Mouse (Mus musculus) liver, embryonic 13.5 days (tissue): Measurements from ENCODE around the gene Dcaf6. TPM values are rescaled to one million over a fixed set of nuclear protein-coding genes. Genes with fewer than 3 reads are reported as not detected.
A peak's percentile ranks its signal among the peaks of the same experiment; 100 is the strongest.

Source experiments
- ATAC-seq: fragments of 200-750 bp; cut with Nextera tagmentation; 2 replicates; pipeline ENCODE4 v1.8.0; 2017; ENCODE audit warnings: low read depth, mild to moderate bottlenecking, moderate number of reproducible peaks, moderate library complexity
- DNase-seq: peaks from one replicate; pipeline ENCODE4 v3.0.0; 2022
- H3K27ac ChIP-seq: fragments of 300-500 bp; sonication (generic); 2 replicates; pipeline ENCODE4 v1.5.1; 2015; ENCODE audit warnings: moderate library complexity, mild to moderate bottlenecking, inconsistent platforms
- H3K27me3 ChIP-seq: fragments of 300-500 bp; sonication (generic); 2 replicates; pipeline ENCODE4 v1.6.1; 2015; ENCODE audit warnings: mild to moderate bottlenecking, inconsistent platforms
- H3K36me3 ChIP-seq: fragments of 300-500 bp; sonication (generic); 2 replicates; pipeline ENCODE4 v1.6.1; 2015; ENCODE audit warnings: mild to moderate bottlenecking, inconsistent platforms
- H3K4me1 ChIP-seq: fragments of 300-500 bp; sonication (generic); replicated peaks from 2 replicates; pipeline ENCODE4 v1.6.1; 2015; ENCODE audit warnings: inconsistent platforms
- H3K4me2 ChIP-seq: fragments of 300-500 bp; sonication (generic); 2 replicates; pipeline ENCODE4 v1.6.1; 2015; ENCODE audit warnings: inconsistent platforms, mild to moderate bottlenecking, moderate library complexity
- H3K4me3 ChIP-seq: fragments of 300-500 bp; sonication (generic); replicated peaks from 2 replicates; pipeline ENCODE4 v1.5.1; 2015; ENCODE audit warnings: mild to moderate bottlenecking, inconsistent platforms
- H3K9ac ChIP-seq: fragments of 300-500 bp; sonication (generic); 2 replicates; pipeline ENCODE4 v1.6.1; 2015; ENCODE audit warnings: mild to moderate bottlenecking, inconsistent platforms
- H3K9me3 ChIP-seq: fragments of 300-500 bp; sonication (generic); replicated peaks from 2 replicates; pipeline ENCODE4 v1.6.1; 2016; ENCODE audit warnings: inconsistent platforms
- WGBS: fragments of 180-500 bp; shearing (Covaris S2); methylation state at CpG from one replicate; pipeline ENCODE4 v1.1.7; 2015; ENCODE audit not compliant: insufficient replicate concordance; 5-methylcytosine and 5-hydroxymethylcytosine counted together
- polyA plus RNA-seq: library from polyadenylated mRNA; unstranded; fragments of >200 nt; fragmentation: Nextera tagmentation; extraction: Ambion mirVana; gene quantifications from 2 replicates; pipeline ENCODE4 v1.2.1, GENCODE M21; 2015

Dcaf6 gene
- polyA plus RNA-seq, 1 experiment from 2014 or later: 13.2 TPM

GRCm38 (mm10) chr1:165421357-165421915 lies 38.8 kb downstream of the Dcaf6 start:
- Histone ChIP-seq H3K27me3 (no peaks in the 10 kb centered on the region), H3K9ac (no peak overlapping the region), H3K27ac (peak overlapping the region; percentile 55), H3K36me3 (peaks cover 17% of the 10 kb centered on the region; the same call in 1 of the 2 replicates), H3K9me3 (no peaks in the 10 kb centered on the region), H3K4me2 (no peak overlapping the region), H3K4me3 (no peak overlapping the region), H3K4me1 (peaks cover 5% of the 10 kb centered on the region)
- no peak for DNase-seq
- ATAC-seq: no peak
- 77% methylated on average over 7 of the region's 7 CpGs for WGBS

- WGBS: 54% methylated on average over 2 of the region's 2 CpGs
- no peaks in the 10 kb centered on the region for H3K9me3 ChIP-seq
- DNase-seq (peak; percentile 23), ATAC-seq (peak; percentile 82)
- H3K4me1 ChIP-seq: peaks cover 33% of the 10 kb centered on the region
- H3K27me3 ChIP-seq: no peaks in the 10 kb centered on the region
- H3K4me2 ChIP-seq: peak overlapping the region; percentile 56
- H3K36me3 ChIP-seq: peaks cover 5% of the 10 kb centered on the region; the same call in 1 of the 2 replicates
- peak overlapping the region; percentile 9; the same call in 1 of the 2 replicates for H3K4me3 ChIP-seq
- peak overlapping the region; percentile 99 for H3K27ac ChIP-seq
- H3K9ac ChIP-seq: peak overlapping the region; percentile 57
These were observed 63.9 kb downstream of the Dcaf6 start for GRCm38 (mm10) chr1:165396401-165396805.

- no peaks in the 10 kb centered on the region for H3K27me3 ChIP-seq
- H3K27ac ChIP-seq: peak overlapping the region; percentile 99
- H3K4me3 ChIP-seq: no peak overlapping the region
- DNase-seq (peak; percentile 61), ATAC-seq (peak; percentile 94)
- peak overlapping the region; percentile 56 for H3K4me2 ChIP-seq
- peaks cover 5% of the 10 kb centered on the region; the same call in 1 of the 2 replicates for H3K36me3 ChIP-seq
- no peaks in the 10 kb centered on the region for H3K9me3 ChIP-seq
- no peak overlapping the region for H3K9ac ChIP-seq
- 21% methylated on average over 4 of the region's 4 CpGs for WGBS
- peaks cover 33% of the 10 kb centered on the region for H3K4me1 ChIP-seq
These were observed 64.3 kb downstream of the Dcaf6 start for GRCm38 (mm10) chr1:165395940-165396339.

- Histone ChIP-seq H3K9me3 (no peaks in the 10 kb centered on the region), H3K36me3 (peaks cover 5% of the 10 kb centered on the region; the same call in 1 of the 2 replicates), H3K27me3 (no peaks in the 10 kb centered on the region), H3K4me2 (peak overlapping the region; percentile 15; the same call in 1 of the 2 replicates), H3K4me1 (peaks cover 33% of the 10 kb centered on the region), H3K9ac (peak overlapping the region; percentile 49; the same call in 1 of the 2 replicates), H3K4me3 (no peak overlapping the region), H3K27ac (peak overlapping the region; percentile 92)
- ATAC-seq (peak; percentile 9; the same call in 1 of the 2 replicates), DNase-seq (no peak)
- 13% methylated on average over 3 of the region's 3 CpGs for WGBS
These were observed 65.4 kb downstream of the Dcaf6 start for GRCm38 (mm10) chr1:165394836-165395235.

- no peaks in the 10 kb centered on the region for H3K9me3 ChIP-seq
- 50% methylated on average over 1 of the region's 1 CpGs for WGBS
- no peak for ATAC-seq
- DNase-seq: no peak
- H3K9ac ChIP-seq: no peak overlapping the region
- no peak overlapping the region for H3K4me3 ChIP-seq
- H3K27me3 ChIP-seq: no peaks in the 10 kb centered on the region
- no peak overlapping the region for H3K4me2 ChIP-seq
- H3K4me1 ChIP-seq: peaks cover 33% of the 10 kb centered on the region
- peaks cover 13% of the 10 kb centered on the region for H3K36me3 ChIP-seq
- peak overlapping the region; percentile 39; the same call in 1 of the 2 replicates for H3K27ac ChIP-seq
These were observed 67.2 kb downstream of the Dcaf6 start for GRCm38 (mm10) chr1:165393033-165393432.

GRCm38 (mm10) chr1:165388716-165389115 lies 71.6 kb downstream of the Dcaf6 start:
- ATAC-seq (peak; percentile 68; the same call in 1 of the 2 replicates), DNase-seq (no peak)
- H3K9ac ChIP-seq: no peak overlapping the region
- no peak overlapping the region for H3K4me2 ChIP-seq
- H3K36me3 ChIP-seq: peaks cover 27% of the 10 kb centered on the region
- H3K4me1 ChIP-seq: peaks cover 8% of the 10 kb centered on the region; the same call in 1 of the 2 replicates
- 78% methylated on average over 5 of the region's 5 CpGs for WGBS
- no peaks in the 10 kb centered on the region for H3K27me3 ChIP-seq
- H3K27ac ChIP-seq: no peak overlapping the region
- no peaks in the 10 kb centered on the region for H3K9me3 ChIP-seq
- H3K4me3 ChIP-seq: no peak overlapping the region

GRCm38 (mm10) chr1:165386525-165386923 lies 73.8 kb downstream of the Dcaf6 start:
- Histone ChIP-seq H3K27ac (no peak overlapping the region), H3K27me3 (no peaks in the 10 kb centered on the region), H3K4me3 (no peak overlapping the region), H3K4me1 (no peaks in the 10 kb centered on the region), H3K9ac (no peak overlapping the region), H3K9me3 (no peaks in the 10 kb centered on the region), H3K4me2 (no peak overlapping the region), H3K36me3 (peaks cover 27% of the 10 kb centered on the region)
- DNase-seq (no peak), ATAC-seq (no peak)
- 81% methylated on average over 9 of the region's 9 CpGs for WGBS

- DNase-seq: no peak
- Histone ChIP-seq H3K4me2 (no peak overlapping the region), H3K9me3 (no peaks in the 10 kb centered on the region), H3K27ac (no peak overlapping the region), H3K36me3 (peaks cover 27% of the 10 kb centered on the region), H3K4me3 (no peak overlapping the region), H3K27me3 (no peaks in the 10 kb centered on the region), H3K4me1 (no peaks in the 10 kb centered on the region), H3K9ac (no peak overlapping the region)
- WGBS: 80% methylated on average over 14 of the region's 14 CpGs
- no peak for ATAC-seq
These were observed 74.3 kb downstream of the Dcaf6 start for GRCm38 (mm10) chr1:165385810-165386524.

GRCm38 (mm10) chr1:165373839-165374238 lies 86.4 kb downstream of the Dcaf6 start:
- H3K36me3 ChIP-seq: 0 out of 2 replicates have a peak, but pooled peaks cover 3% of the 10 kb centered on the region
- no peak overlapping the region for H3K4me2 ChIP-seq
- 79% methylated on average over 9 of the region's 9 CpGs for WGBS
- H3K9me3 ChIP-seq: no peaks in the 10 kb centered on the region
- H3K27me3 ChIP-seq: no peaks in the 10 kb centered on the region
- H3K27ac ChIP-seq: no peak overlapping the region
- ATAC-seq: no peak
- H3K4me1 ChIP-seq: peaks cover 13% of the 10 kb centered on the region
- no peak for DNase-seq
- no peak overlapping the region for H3K9ac ChIP-seq
- H3K4me3 ChIP-seq: no peak overlapping the region

- DNase-seq: no peak
- Histone ChIP-seq H3K4me1 (peaks cover 3% of the 10 kb centered on the region; the same call in 1 of the 2 replicates), H3K9me3 (no peaks in the 10 kb centered on the region), H3K4me2 (no peak overlapping the region), H3K27me3 (no peaks in the 10 kb centered on the region), H3K9ac (no peak overlapping the region), H3K27ac (no peak overlapping the region), H3K36me3 (0 out of 2 replicates have a peak, but pooled peaks cover 7% of the 10 kb centered on the region), H3K4me3 (no peak overlapping the region)
- WGBS: 83% methylated on average over 4 of the region's 4 CpGs
- ATAC-seq: no peak
These were observed 89.3 kb downstream of the Dcaf6 start for GRCm38 (mm10) chr1:165370990-165371389.

GRCm38 (mm10) chr1:165365057-165365456 lies 95.2 kb downstream of the Dcaf6 start:
- DNase-seq: no peak
- Histone ChIP-seq H3K27ac (no peak overlapping the region), H3K9ac (no peak overlapping the region), H3K4me3 (no peak overlapping the region), H3K27me3 (no peaks in the 10 kb centered on the region), H3K4me1 (no peaks in the 10 kb centered on the region), H3K36me3 (0 out of 2 replicates have a peak, but pooled peaks cover 4% of the 10 kb centered on the region), H3K9me3 (no peaks in the 10 kb centered on the region), H3K4me2 (no peak overlapping the region)
- ATAC-seq: no peak
- 86% methylated on average over 3 of the region's 3 CpGs for WGBS
